Mouse (Mus musculus) adrenal gland (tissue): ENCODE results near the gene Atf3.

ENCODE experiments used
- intact Hi-C: fragments of 180-260 bp; cut with DNase I; formaldehyde crosslinking; loops from one replicate; pipeline ENCODE4 v1.15.1; 2025
- long read RNA-seq, 2 experiments: library from polyadenylated mRNA; unstranded; transcript quantifications; one replicate each; pipeline ENCODE4 v2.0.0; 2020; ENCODE audit warnings: borderline replicate concordance in 1 of 2; ENCODE audit not compliant: insufficient replicate concordance in 1 of 2

Gene Atf3
- long read RNA-seq, experiment 1, partial matches to known transcripts = 0 of 2 reads
- long read RNA-seq, experiment 1, other reads (novel, unspliced or antisense) = 0 of 2 reads
- long read RNA-seq, experiment 2, partial matches to known transcripts = 0 of 2 reads
- long read RNA-seq, experiment 2, other reads (novel, unspliced or antisense) = 1 of 2 reads

- intact Hi-C loops = no loop called here
These were observed at the start of gene Atf3 for GRCm38 (mm10) chr1:191217939-191218338. Gene Atf3, minus strand, starts transcription at chr1:191218039.

DNA sequence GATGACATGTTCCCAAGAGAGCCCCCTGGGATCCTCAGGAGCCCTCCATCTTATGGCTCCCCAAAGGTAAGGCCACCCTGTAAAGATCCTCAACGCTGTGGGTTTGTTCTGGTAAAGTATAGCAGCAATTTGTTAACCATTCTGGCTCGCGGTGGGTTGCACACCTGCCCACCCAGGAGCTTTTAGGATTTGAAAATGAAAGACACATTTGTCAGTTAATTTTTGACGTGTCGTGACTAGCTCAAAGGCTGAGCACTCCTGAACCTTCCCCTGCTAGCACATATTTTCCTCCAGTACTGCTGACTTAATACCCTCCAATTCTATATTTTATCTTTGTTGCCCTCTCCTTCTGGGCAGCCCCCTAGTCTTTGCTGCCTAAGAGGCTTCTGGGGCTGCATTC lies 49.3 kb upstream of the Atf3 start:
- intact Hi-C loops = loop anchor here (5.0 kb wide), 1 partner anchor 45 kb away; no protein-coding TSS in a partner anchor

- intact Hi-C loops = no loop called here
These were observed 45.6 kb upstream of the Atf3 start for GRCm38 (mm10) chr1:191263471-191263870.

DNA sequence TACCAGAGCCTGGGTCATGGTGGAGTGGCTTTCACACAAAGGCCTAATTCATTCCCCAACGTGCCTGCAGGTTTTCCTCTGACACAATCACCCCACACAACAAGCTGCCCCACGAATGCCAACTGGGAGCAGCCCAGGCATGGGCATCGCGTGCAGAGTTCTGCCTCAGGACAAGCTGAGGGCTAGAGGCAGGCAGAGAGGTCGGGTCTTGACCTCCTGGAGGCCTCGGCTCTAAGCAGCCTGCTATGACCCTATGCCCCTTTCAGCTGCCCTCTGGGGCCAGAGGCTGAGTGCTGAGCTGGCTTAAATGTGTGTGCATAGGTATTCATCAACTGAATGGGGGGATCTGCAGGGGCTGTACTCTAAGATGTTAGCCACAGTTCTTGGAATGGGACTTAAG lies 44.0 kb upstream of the Atf3 start:
- intact Hi-C loops = no loop called here

DNA sequence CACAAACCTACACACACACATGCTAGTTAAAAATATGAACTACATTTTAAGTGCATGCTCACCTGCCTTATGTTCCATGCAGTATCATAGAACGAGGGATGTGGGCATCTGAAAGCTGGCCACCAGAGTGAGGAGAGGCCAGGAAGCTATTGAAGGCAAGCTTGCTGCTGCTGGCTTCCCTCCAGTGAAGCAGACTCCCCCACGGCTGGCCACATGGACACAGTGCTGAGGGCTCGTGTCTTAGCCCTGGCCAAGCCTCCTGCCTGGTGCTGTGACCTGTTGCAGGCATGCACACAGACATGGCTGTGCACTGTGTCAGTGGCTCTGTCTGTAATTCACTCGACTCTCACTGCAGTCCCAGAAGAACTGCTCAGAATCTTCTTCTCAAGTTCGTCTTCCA lies 41.8 kb upstream of the Atf3 start:
- intact Hi-C loops = no loop called here

GRCm38 (mm10) chr1:191259121-191259520 lies 41.3 kb upstream of the Atf3 start:
- intact Hi-C loops = no loop called here

DNA sequence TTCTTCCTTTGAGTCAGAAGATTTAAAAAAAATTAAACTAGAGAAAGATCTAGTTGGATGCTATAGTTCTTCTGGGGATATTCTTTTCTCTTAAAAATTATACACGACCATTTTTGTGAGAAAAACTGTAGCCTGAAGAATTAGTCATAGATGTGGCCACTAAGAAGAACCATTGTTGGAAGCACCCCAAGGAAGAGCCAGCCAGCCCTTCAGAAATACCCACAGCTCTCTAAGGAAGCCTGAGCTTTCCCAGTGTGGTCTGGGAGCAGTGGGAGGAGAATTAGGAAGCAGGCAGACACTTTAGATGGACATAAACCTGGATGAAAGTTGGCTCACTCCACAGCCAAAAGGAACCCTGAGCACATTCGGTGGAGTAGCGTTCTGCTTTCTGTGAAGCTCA lies 40.7 kb upstream of the Atf3 start:
- intact Hi-C loops = no loop called here

- intact Hi-C loops = no loop called here
These were observed 40.1 kb upstream of the Atf3 start for GRCm38 (mm10) chr1:191257981-191258380.

- intact Hi-C loops = no loop called here
These were observed 39.5 kb upstream of the Atf3 start for GRCm38 (mm10) chr1:191257351-191257771.

DNA sequence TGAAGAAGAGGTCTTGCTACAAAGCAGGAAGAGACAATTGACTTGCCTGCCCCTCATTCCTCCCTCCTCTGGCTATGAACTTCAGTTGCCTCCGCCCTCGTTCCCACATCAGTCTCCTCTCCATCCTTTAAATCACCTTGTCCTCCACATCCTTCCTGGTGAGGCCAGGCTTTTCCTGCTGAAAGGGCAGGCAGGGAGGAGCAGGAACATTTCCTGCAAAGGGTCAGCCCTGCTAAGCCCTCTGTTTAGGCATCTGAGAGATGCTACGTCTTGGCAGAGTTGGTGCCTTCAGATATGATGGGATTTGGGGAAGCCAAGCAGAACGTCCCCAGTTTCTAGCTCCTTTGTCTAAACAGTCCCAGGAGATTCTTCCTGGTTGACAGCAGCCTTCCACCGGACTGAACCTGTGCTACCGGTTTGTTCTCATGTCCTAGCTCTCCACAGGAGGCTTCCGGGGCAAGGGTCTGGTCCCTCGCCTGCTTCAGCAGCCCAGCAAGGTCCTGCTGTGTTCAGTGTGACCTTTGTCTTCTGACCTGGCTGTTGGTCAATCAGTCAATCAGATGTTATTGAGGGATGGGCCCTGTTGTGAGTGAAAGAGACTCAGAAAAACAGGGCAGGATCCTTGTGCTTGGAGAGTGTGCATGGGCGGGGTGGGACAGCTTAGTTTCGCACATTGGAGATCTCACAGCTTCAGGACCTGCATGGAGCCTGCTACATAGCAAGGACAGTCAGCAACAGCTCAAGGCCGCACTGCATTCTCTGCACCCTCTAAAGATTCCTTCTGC lies 38.9 kb upstream of the Atf3 start:
- intact Hi-C loops = no loop called here

GRCm38 (mm10) chr1:191256134-191256533 lies 38.3 kb upstream of the Atf3 start:
- intact Hi-C loops = no loop called here

DNA sequence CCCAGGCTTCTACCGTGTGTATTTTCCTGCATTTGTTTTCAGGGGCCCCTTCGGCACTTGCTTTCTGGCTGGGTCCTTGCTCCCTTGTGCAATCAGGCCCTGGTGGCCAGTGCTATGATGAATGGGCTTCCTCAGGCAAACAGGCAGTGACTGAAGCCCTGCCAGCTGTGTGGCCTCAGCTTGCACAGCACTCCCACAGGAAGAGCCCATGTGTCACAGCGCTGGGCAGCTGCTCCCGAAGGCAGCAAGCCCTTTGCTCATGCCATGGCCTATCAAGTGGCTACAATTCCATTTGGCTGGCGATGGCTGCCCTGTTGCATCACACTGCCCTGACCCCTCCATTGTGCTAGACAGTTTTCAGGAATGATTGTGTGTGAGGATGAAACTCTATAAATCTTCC lies 36.6 kb upstream of the Atf3 start:
- intact Hi-C loops = no loop called here

- intact Hi-C loops = no loop called here
These were observed 35.8 kb upstream of the Atf3 start for GRCm38 (mm10) chr1:191253636-191254035.

DNA sequence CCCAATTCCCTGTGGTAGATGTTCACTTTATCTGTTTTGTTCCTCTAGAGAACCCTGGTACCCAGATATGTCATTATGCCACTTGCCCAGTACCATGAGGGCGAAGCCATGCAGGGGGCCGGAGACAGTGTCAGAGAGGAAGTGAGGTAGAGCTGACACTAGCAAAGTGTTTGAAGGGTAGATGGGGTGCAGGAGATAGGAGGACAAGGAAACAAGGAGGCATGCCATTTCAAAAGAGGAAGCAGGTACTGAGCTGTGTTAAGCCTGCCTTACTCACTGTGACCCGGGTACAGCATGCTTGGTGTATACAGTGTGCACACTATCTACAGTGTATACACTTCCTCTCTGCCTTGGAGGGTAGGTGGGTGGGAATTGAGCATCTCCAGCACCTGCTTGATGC lies 32.1 kb upstream of the Atf3 start:
- intact Hi-C loops = no loop called here

DNA sequence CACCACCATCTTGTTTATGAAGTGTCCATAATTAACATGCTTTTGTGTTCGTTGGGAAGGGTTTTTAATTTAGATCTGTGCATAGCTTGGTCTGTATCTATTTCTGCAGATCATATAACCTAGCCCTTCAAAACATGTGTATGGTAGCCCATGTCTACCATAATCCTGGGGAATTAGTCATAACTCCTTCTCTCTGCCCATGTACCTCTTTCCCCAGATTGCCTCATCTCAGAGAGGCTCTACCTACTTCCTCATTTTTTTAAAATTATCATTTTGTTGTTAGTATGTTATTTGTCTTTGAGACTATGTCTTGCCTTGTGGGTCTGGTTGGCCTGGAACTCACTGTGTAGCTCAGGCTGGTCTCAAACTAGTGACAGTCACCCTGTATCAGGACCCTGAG lies 30.6 kb upstream of the Atf3 start:
- intact Hi-C loops = no loop called here

GRCm38 (mm10) chr1:191247561-191247960 lies 29.7 kb upstream of the Atf3 start:
- intact Hi-C loops = no loop called here

DNA sequence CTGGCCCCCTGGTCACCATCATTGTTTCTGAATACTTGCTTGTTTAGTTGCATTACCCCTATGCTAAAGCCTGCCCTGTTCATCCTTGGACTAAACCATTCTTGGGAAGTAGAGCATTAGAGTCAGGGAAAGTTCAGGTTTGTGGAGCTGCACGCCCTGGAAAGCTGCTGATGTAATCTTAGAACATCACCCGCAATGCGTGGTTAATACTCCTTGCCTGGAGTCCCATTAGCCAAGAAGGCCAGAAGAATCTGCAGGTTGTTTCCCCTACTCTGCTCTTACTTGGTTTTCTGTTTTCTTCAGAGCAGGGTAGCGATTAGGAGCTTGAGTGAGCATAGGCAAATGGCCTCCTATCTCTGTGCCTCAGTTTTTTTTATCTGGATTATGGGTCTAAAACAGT lies 26.0 kb upstream of the Atf3 start:
- intact Hi-C loops = no loop called here

- intact Hi-C loops = no loop called here
These were observed 24.3 kb upstream of the Atf3 start for GRCm38 (mm10) chr1:191242065-191242698.

DNA sequence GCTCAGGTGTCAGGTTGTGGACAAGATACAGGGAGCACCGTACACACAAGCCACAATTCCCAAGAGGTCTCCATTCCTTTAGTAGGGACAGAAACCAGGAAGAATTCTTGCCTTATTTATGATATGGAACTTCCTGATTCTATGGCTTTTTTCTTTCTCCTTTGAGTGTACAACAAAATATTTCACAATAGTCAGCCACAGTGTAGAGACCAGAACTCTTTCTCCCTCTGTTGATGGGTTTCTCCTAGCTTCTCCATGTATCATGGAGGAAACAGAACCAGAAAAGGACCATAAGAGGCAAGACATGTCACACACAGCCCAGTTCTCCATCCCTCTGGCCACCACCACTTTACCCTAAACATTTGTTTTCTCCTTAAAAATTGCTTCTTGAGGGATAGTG lies 23.7 kb upstream of the Atf3 start:
- intact Hi-C loops = no loop called here

DNA sequence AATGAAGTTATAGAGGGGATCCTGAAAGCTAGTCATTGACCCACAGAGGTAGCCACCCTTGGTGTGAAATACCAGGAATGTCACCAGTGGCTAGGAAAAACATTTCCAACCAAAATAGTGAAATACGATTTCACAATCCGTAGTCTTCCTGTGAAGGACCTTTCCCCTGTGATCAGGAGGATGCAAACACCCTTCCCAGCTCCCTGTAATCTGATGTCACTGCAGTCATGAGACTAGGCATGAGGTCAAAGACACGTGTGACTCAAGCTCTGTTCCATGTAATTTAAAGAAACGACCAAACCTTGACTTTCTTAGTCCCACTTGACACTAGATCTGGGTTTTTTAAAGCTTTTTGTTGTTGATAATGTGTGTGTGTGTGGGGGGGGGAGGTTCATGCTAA lies 21.8 kb upstream of the Atf3 start:
- intact Hi-C loops = no loop called here

DNA sequence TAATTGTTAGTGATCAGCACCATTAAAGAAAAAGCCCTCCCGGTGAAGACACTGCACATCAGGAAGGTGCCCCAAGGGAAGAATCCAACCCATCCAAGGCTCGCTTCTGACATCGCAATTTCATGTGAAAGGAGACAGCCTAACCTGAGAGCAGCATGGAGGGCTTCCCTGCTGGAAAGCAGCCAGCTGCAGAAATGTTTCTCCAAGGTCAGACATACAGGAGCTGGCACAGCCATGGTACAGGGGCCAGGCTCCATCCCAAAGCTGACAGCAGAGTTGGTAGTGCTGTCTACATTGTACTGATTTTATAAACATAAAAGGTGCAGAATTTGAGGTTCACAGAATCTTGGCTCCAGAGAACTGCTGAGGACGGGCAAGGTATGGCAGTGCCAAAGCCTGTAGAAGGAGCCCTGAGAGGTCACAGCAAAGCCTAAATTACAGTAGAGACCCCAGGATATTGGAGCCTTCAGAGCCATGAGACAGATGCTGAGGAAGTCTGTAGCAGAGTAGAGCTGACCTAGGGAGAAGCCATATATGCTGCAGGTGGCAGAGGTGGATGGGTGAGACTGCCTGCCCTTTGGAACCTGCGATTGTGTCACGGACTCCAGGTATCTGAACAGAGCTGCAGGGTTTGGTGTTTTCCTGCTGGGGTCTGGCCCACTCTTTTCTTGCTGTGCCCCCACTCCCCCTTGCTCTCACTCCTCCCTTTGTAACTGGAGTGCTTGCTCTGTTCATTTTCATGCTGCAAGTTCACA lies 18.1 kb upstream of the Atf3 start:
- intact Hi-C loops = no loop called here

DNA sequence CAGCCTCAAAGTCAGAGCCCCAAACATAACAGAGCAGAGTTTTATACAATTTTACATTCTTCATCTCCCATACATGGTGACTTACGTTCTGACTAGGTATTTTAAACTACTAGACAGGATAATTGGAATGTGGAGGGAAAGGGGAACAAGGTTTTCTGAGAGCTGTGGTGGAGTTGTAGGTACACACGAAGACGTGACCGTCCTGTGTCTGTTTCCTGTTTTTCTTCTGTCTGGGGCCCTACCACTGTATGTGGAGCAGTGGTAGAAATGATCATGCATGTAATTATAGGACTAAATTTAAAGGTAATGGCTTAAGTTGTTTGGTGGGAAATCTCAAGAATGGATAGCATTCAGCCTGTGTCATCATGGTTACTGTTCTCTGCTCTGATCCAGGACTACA lies 17.0 kb upstream of the Atf3 start:
- intact Hi-C loops = no loop called here
